Mouse (Mus musculus) cerebellum, adult 8-10 months (tissue): ENCODE data around the gene Polh.

ENCODE experiments used
- DNase-seq: peaks from one replicate; pipeline ENCODE4 v3.0.0; 2022

Polh gene

GRCm38 (mm10) chr17:46127814-46128493 is 74.5 kb downstream of the Polh start:
- DNase-seq = no peak

- no peak for DNase-seq
Measured at GRCm38 (mm10) chr17:46126608-46127007, 75.8 kb downstream of the Polh start.

- no peak for DNase-seq
Measured at GRCm38 (mm10) chr17:46123953-46124700, 78.3 kb downstream of the Polh start.

- DNase-seq = no peak
Measured at GRCm38 (mm10) chr17:46123285-46123684, 79.2 kb downstream of the Polh start.

- DNase-seq = no peak
Measured at GRCm38 (mm10) chr17:46122791-46123190, 79.7 kb downstream of the Polh start.
